Mouse (Mus musculus) left cerebral cortex, postnatal 25 days (tissue): ENCODE data around the gene Zic4. TPM values are rescaled to one million over a fixed set of nuclear protein-coding genes. Genes with fewer than 3 reads are reported as not detected.

Experiments
- DNase-seq, 2 experiments: peaks; one replicate each; pipeline ENCODE4 v3.0.0; 2022; ENCODE audit warnings: low spot score in 2 of 2, mixed read lengths in 1 of 2
- intact Hi-C: fragments of 180-260 bp; cut with DNase I; formaldehyde crosslinking; loops from one replicate; pipeline ENCODE4 v1.15.1; 2025
- total RNA-seq, 2 experiments: library from RNA; stranded (reverse); gene quantifications; 2 replicates each; pipeline ENCODE4 v1.2.3; 2021

The Zic4 gene
- total RNA-seq, 2 experiments from 2014 or later, result 2.3 to 3.0 TPM

GRCm38 (mm10) chr9:91377036-91377872, 15.0 kb downstream of the Zic4 start:
- intact Hi-C loops, result no loop called here
- no peak for DNase-seq

- intact Hi-C loops, result no loop called here
- no peak for DNase-seq
These were observed 15.6 kb downstream of the Zic4 start for GRCm38 (mm10) chr9:91377873-91378150.

DNA sequence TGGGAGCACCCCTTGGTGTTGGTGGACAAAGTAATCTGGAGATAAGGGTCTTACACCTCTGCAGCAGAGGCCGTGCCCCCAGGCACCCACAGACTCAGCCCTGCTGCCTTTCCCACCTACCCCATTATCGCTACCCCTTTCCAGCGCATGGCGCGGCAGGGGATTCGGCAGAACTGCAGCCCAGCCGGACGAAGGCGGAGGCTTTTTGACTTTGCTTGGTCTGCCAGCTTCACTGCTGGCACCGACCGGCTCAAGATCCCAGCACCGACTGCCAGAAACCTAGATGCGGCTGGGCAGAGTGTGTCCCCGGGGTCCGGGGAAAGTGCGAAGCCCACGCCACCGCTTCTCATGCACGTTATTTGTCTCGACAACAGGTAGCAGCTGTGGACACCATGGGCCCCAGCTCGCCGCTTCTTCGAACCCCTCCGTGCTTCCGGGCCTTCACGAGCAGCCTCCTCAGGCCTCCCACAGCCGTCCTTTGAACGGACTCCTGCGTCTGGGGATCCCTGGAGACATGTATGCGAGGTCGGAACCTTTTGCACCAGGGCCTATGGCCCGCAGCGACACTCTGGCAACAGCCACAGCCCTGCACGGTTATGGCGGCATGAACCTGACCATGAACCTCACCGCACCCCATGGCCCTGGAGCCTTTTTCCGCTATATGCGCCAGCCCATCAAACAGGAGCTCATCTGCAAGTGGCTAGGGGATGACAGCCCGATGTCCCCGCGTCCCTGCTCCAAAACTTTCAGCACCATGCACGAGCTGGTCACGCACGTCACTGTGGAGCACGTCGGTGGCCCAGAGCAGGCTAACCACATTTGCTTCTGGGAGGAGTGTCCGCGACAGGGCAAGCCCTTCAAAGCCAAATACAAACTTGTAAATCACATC, 16.4 kb downstream of the Zic4 start:
- no peak for DNase-seq
- intact Hi-C loops, result no loop called here

DNA sequence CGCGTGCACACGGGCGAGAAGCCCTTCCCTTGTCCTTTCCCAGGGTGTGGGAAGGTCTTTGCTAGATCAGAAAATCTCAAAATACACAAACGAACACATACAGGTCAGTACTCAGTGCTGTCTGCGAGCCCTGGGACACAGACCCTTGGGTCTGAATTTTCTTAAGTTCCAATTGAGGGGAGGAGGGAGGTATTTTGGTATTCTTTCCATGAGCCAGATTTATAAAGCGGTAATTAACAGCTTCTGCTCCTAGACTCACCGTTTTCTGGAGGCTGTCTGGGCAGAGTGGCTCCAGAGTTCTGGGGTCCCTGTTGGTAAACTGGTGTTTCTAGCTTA, 17.1 kb downstream of the Zic4 start:
- intact Hi-C loops, result no loop called here
- no peak for DNase-seq

GRCm38 (mm10) chr9:91379781-91380457, 17.7 kb downstream of the Zic4 start:
- no peak for DNase-seq
- intact Hi-C loops, result loop anchor here (2.0 kb wide), 1 partner anchor 15 kb away; the partner anchor contains the start of gene Zic1

GRCm38 (mm10) chr9:91380458-91380914, 18.3 kb downstream of the Zic4 start:
- intact Hi-C loops, result loop anchor here (2.0 kb wide), 1 partner anchor 16 kb away; the partner anchor contains the start of gene Zic1
- DNase-seq, result no peak

GRCm38 (mm10) chr9:91381284-91382110, 19.3 kb downstream of the Zic4 start:
- intact Hi-C loops, result loop anchor here (2.0 kb wide), 1 partner anchor 17 kb away; the partner anchor contains the start of gene Zic1

DNA sequence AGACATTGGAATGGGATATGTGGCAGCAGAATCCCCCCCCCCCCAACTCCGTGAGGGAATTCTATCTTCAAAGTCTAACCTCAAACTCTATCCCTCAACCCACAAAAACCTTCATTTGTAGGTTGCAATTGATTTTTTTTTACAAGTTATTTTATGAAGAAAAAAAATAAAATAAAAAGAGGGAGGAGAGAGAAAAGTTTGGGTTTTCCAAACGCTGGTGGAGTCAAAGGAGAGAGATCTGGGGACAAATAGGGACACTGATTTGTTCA, 19.8 kb downstream of the Zic4 start:
- no peak for DNase-seq
- intact Hi-C loops, result no loop called here

More at GRCm38 (mm10) chr9:91381284-91382110, 19.3 kb downstream of the Zic4 start:
- no peak for DNase-seq

- DNase-seq, result no peak
- intact Hi-C loops, result no loop called here
These were observed 20.4 kb downstream of the Zic4 start for GRCm38 (mm10) chr9:91382471-91383255.

DNA sequence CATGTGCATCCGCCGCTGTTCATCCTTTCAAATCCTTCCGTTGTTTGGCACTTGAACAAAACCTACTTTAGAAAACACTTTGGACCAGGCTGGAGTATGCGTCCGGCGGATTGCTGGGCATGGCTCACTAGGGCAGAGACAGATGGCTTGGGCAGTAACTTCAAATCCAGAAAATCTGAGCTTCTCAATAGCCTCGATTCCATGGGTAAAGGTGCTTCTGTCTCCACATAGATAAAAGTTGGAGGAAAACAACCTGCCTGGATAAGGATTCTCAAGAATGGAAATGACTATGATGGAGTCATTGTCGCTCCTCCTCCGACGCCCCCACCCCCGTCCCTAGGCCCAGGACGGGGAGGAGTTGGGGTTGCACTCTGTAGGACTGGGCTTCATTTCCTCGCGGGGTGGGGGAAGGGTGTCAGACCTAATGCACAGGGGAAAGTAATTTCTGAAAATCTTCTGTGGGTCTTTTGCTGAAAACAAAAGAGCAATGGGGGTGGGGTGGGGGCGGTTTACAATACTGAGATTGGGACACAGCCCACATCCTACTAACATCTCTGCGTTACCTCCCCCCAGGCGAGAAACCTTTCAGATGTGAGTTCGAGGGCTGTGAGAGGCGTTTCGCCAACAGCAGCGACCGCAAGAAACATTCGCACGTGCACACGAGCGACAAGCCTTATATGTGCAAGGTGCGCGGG, 21.4 kb downstream of the Zic4 start:
- DNase-seq, result no peak
- intact Hi-C loops, result no loop called here

DNA sequence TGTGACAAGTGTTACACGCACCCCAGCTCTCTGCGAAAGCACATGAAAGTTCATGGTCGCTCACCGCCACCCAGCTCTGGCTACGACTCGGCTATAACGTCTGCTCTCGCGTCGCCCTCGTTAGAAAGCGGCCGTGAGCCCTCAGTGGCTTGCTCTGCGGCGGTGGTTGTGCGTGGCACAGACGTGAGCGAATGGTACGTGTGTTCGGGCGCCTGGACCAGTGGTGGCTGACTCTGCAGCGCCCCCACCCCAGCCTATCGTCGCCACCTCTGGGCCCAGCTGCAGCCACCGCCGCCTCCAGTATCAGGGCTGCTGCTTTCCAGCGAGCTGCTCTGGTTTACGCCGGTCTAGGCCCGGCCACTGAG, 21.9 kb downstream of the Zic4 start:
- no peak for DNase-seq
- intact Hi-C loops, result no loop called here

DNA sequence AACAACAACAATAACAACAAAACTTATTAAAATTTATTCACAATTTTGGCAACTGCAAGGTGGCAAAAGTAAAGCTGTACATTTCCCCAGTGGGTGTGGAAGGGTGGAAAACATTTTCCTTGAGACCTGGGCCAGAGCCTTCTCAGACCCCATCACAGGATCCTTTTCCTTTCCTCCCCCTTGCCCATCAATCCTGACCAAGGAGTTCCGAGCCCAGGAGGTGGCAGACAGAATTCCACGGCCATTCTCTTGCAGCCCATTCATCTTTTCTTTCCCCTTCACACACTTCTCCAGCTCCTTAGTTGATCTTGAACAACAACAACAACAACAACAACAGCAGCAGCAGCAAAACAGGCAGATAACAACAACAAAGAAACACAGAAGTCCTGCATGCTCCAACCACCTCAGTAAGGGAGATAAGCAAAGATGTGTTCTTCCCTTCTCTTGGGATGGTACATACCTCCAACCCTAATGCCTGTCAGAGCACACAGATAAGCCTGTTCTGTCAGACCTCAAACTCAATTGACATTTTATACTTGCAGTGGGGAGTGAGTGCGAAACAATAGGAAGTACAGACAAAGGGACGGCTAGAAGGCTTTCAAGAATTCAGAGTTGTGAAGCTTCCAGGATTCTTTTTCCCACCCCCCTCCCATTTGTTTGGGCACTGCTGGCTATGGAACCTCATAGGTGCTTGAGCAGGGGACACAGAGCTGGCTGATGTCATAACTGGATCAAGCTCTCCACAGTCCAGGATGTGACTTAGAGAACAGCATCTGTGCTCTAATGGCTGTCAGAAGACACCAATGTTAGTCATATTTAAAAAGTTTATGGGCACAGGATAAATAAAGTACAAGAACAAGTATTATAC, 22.7 kb downstream of the Zic4 start:
- no peak for DNase-seq
- intact Hi-C loops, result no loop called here

DNA sequence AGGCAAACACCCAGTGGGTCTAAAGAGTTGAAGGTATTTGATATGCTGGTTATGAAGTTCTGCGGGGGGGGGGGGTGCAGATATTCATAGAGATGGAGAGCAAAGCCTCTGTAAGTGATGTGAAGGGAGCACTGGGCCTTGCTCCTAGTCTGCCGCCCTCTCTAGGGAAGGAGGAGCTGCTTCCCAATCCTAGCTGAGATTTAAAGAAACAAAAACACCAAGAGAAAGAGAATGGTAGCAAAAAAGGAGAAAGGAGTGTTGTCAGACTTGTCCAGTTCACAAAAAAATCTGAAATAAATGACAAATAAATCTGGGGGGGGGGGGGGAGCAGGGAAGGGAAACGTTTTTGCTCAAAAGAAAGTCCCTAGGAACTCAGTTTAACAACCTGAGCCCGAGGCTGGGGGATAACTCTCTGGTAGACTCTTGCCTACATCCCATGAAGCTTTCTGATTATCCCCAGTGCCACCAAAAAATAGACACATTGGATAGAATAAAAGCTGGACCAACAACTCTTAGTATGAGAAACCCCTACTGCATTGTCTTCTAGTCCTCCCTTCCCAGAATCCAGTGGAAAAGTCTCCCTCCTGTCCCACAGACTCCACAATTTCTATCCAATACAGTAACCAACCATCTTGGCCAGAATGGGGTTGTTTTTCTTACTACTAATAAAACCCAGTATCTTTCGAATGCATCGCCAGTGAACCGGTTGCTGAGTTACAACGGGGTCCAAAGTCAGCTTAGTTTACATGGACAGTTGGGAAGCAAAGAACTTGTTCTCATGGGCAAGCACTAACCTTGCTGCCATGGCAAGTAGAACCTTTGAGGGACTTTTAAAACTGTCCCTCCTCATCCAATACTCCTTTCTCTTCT, 23.6 kb downstream of the Zic4 start:
- no peak for DNase-seq
- intact Hi-C loops, result no loop called here

DNA sequence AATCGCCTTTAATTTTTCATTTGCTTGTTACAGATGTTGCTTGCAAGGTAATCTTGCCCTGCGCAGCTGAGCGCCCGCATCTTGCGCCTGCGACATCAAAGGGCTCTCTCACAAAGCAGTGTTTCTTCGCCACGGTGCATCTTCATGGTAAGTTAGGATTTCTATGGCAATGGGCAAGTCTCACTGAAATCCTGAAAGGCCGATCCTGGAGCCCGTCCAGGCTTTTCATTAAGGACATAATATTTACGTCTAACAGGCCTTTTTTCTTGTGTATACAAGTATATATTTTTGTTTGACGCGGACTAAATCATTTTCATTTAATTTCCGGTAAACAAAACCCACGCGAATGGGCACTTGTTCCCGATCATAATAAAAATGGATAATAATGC, 24.3 kb downstream of the Zic4 start:
- intact Hi-C loops, result no loop called here
- DNase-seq, result no peak

DNA sequence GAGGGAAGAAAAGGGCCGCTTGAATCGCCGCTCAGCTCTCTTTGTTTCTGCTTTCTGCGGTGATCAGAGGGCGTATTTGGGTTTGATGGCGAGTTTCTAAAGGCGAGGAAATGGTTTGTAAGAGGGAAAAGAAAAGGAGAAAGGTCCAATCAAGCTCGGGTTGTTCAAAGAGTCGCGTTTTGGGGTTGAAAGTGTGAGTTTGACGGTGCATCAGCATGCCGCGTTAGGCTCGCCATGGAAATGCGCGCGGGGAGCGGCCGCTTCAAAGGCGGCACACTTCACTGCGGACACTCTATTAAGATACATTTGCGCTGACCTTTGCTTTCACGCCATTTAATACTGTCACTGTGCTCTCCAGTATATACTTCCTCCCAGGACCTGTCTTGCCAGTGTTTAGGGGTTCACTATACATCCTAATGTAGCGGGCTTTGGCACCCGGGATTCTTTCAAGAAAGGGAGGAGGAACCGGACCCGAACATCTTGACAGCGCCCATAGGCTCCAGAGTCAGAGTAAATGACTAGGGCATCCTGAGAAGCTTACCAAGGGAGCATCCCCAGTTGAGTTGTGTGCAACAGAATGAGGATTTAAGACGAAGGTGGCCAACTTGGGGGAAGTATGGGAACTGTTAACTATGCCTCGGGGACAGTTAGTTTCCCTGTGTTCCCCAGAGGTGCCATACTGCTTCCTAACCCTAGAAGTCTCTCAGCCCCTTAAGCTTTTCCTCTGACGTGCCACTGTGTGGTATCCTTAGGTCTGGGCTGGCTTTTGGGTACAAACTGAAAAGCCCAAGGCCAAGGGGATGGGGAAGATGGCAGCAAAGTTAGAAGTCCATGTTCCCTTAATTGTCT, 24.9 kb downstream of the Zic4 start:
- no peak for DNase-seq
- intact Hi-C loops, result no loop called here

DNA sequence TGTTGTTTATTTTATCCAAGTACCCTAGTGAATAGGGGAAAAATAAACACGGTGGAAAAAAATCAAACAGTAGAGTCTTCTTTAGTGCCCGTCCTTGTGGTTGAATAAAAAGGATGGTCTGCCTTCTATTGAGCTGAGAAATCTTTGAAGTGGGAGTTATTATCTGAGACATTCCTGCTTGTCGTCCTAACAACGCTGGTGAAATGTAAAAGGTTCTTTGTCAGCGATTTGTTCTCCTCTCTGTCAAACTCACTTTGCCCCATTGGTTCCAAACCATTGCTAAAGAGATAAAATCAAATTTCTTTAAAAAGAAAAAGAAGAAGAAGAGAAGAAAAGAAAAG, 25.5 kb downstream of the Zic4 start:
- intact Hi-C loops, result no loop called here
- no peak for DNase-seq
